Mouse (Mus musculus) limb, embryonic 11.5 days (tissue): ENCODE data around the gene Larp4. TPM values are rescaled to one million over a fixed set of nuclear protein-coding genes. Genes with fewer than 3 reads are reported as not detected.

Experiments used
- ATAC-seq: fragments of 200-750 bp; cut with Nextera tagmentation; 2 replicates; pipeline ENCODE4 v1.8.0; 2017; ENCODE audit warnings: low read depth; ENCODE audit not compliant: insufficient number of reproducible peaks, low FRiP score, low TSS enrichment
- DNase-seq: peaks from one replicate; pipeline ENCODE4 v3.0.0-alpha.2; 2015; ENCODE audit warnings: low spot score
- H3K27ac ChIP-seq: fragments of 300-500 bp; sonication (generic); replicated peaks from 2 replicates; pipeline ENCODE4 v1.5.1; 2014; ENCODE audit warnings: low read depth, mild to moderate bottlenecking, low read length
- H3K27me3 ChIP-seq: fragments of 300-500 bp; sonication (generic); 2 replicates; pipeline ENCODE4 v1.6.1; 2014; ENCODE audit warnings: mild to moderate bottlenecking, low read length, mixed read lengths; ENCODE audit not compliant: control insufficient read depth, insufficient read depth
- H3K36me3 ChIP-seq: fragments of 300-500 bp; sonication (generic); 2 replicates; pipeline ENCODE4 v1.6.1; 2014; ENCODE audit warnings: mild to moderate bottlenecking, low read length, moderate library complexity, mixed read lengths; ENCODE audit not compliant: control insufficient read depth, insufficient read depth
- H3K4me1 ChIP-seq: fragments of 300-500 bp; sonication (generic); 2 replicates; pipeline ENCODE4 v1.6.1; 2014; ENCODE audit warnings: low read length, mixed read lengths; ENCODE audit not compliant: control insufficient read depth, insufficient read depth
- H3K4me2 ChIP-seq: fragments of 300-500 bp; sonication (generic); 2 replicates; pipeline ENCODE4 v1.6.1; 2014; ENCODE audit warnings: low read depth, mild to moderate bottlenecking, moderate library complexity; ENCODE audit not compliant: severe bottlenecking
- H3K4me3 ChIP-seq: fragments of 300-500 bp; sonication (generic); 2 replicates; pipeline ENCODE4 v1.5.1; 2014; ENCODE audit warnings: low read depth, low read length
- H3K9ac ChIP-seq: fragments of 300-500 bp; sonication (generic); 2 replicates; pipeline ENCODE4 v1.6.1; 2014; ENCODE audit warnings: mild to moderate bottlenecking, low read length
- H3K9me3 ChIP-seq: fragments of 300-500 bp; sonication (generic); 2 replicates; pipeline ENCODE4 v1.6.1; 2016; ENCODE audit warnings: low read length; ENCODE audit not compliant: control insufficient read depth
- WGBS: fragments of 180-500 bp; shearing (Covaris S2); extraction: QIAGEN DNeasy Blood & Tissue Kit; methylation state at CpG from one replicate; pipeline ENCODE4 v1.1.7; 2014; 5-methylcytosine and 5-hydroxymethylcytosine counted together
- polyA plus RNA-seq: library from polyadenylated mRNA; unstranded; fragments of >200 nt; fragmentation: Nextera tagmentation; extraction: Ambion mirVana; gene quantifications from 2 replicates; pipeline ENCODE4 v1.2.1, GENCODE M21; 2014

The Larp4 gene
- polyA plus RNA-seq, 1 experiment from 2014 or later: 37.4 TPM

DNA sequence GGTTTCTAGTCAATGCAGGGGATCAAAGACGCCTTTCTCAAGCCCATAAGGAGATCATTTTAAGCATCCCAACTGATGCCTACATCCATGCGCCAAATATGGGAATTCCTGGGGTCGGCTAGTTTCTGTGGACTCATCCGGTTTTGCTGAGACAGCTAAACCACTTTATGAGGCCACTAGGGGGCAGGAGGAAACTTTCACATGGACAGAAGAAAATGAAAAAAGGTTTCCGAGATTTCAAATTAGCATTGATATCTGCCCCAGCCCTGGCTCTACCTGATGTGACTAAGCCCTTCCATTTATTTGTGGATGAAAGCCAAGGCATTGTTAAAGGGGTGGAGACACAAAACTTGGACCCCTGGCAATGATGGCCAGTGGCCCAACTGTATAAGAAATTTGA is 53.1 kb downstream of the Larp4 start:
- Histone ChIP-seq H3K9ac (no peak overlapping the region), H3K27ac (no peak overlapping the region), H3K4me3 (no peak overlapping the region), H3K4me1 (no peaks in the 10 kb centered on the region), H3K27me3 (no peaks in the 10 kb centered on the region), H3K9me3 (no peaks in the 10 kb centered on the region), H3K4me2 (no peak overlapping the region), H3K36me3 (no peaks in the 10 kb centered on the region)
- ATAC-seq: no peak
- WGBS: 28% methylated on average over 5 of the region's 5 CpGs
- DNase-seq: peak; percentile 47

DNA sequence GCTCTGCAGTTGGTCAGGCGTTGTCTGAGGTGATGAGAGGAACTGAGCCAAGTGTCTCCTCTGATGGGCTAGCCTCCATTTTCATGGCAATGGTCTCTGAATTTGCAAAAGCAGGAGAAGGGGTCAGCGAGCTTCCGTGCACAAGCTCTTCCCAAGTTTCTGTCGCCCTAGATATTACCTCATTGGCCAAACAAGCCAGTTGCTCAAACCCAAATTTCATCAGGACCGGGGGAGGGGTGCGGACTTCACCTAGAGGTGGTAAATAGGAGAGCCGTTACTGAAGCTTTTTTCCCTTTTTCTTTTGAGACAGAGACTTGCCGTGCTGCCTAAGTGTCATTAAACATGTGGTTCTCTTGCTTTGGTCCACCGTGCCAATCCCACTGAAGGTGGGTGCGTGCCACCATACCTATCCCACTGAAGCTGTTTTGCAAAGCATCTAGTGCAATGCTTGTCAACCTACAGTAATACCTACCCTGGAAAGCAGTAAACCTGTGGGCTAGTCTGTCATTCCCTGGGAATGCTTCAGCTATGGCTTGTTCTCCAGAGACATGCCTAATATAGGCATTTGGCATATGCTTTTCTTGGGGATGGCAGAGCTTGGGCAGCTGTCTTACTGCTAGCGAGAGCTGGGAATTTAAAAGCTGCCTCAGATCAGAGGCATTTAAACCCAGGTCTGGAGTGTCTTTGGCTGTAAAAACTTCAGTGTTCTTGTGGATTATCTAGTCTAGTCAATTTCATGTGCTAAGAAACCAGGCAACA is 55.4 kb downstream of the Larp4 start:
- Histone ChIP-seq H3K36me3 (no peaks in the 10 kb centered on the region), H3K9me3 (no peaks in the 10 kb centered on the region), H3K4me3 (no peak overlapping the region), H3K4me2 (no peak overlapping the region), H3K27ac (no peak overlapping the region), H3K4me1 (no peaks in the 10 kb centered on the region), H3K27me3 (no peaks in the 10 kb centered on the region), H3K9ac (no peak overlapping the region)
- WGBS: 79% methylated on average over 11 of the region's 11 CpGs
- no peak for ATAC-seq
- DNase-seq: no peak

DNA sequence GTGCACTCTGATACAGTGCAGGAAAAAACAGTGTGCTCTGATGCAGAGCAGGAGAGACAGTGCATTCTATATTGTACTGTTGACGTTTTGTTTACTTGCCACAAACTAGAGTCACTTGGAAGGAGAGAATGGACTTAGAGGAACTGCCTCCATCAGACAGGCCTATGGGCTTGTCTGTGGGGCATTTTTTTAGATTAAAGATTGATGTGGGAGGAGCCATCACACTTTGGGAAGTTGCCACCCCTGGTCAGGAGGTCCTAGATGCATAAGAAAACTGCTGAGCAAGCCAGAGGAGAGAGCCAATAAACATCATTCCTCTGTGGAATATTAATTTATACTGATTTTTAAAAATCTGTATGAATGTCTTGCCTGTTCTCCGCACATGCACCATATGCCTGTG is 58.3 kb downstream of the Larp4 start:
- H3K27me3 ChIP-seq: no peaks in the 10 kb centered on the region
- H3K9me3 ChIP-seq: no peaks in the 10 kb centered on the region
- ATAC-seq (no peak), DNase-seq (no peak)
- H3K9ac ChIP-seq: no peak overlapping the region
- no peaks in the 10 kb centered on the region for H3K36me3 ChIP-seq
- no peak overlapping the region for H3K27ac ChIP-seq
- H3K4me2 ChIP-seq: no peak overlapping the region
- H3K4me3 ChIP-seq: no peak overlapping the region
- no peaks in the 10 kb centered on the region for H3K4me1 ChIP-seq
- 71% methylated on average over 2 of the region's 2 CpGs for WGBS

DNA sequence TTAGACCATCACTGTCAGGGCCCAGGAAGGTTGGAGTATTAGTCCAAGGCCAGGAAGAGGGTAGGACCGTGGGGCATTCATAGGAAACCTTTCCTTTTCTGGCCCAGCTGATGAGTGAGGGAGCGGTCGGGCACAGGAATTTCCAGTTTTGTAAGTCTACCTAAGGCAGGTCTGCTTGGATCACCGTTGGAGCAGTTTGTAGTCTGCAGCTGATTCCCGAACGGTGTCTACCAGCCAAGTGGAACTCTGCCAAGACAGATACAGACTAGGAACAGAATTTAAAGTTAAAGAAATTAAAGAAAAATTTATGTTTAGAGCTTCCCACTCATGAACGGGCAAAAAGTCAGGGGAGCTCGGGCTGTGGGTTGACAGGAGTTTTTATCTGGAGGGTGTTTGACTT is 59.6 kb downstream of the Larp4 start:
- no peak overlapping the region for H3K4me3 ChIP-seq
- H3K27me3 ChIP-seq: no peaks in the 10 kb centered on the region
- H3K9me3 ChIP-seq: no peaks in the 10 kb centered on the region
- no peaks in the 10 kb centered on the region for H3K36me3 ChIP-seq
- no peak overlapping the region for H3K4me2 ChIP-seq
- no peaks in the 10 kb centered on the region for H3K4me1 ChIP-seq
- DNase-seq: no peak
- ATAC-seq: no peak
- WGBS: 82% methylated on average over 8 of the region's 8 CpGs
- H3K9ac ChIP-seq: no peak overlapping the region
- H3K27ac ChIP-seq: no peak overlapping the region

DNA sequence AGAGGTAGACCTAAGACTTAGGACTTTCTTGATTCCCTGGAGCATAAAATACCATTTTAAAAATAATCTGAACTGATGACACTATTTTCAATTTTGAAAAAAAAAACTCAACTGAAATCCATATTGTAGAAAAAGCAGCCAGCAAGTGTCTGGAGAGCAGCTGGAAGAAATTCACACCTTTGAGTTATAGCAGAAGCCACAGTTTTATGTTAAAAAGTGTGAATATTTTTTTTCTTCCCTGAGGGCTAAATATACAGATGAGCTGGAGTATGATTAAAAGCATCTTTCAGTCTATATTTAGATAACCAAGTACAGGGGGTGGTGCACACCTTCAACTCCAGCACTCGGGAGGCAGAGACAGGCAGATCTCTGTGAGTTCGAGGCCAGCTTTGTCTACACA is 60.0 kb downstream of the Larp4 start:
- Histone ChIP-seq H3K27me3 (no peaks in the 10 kb centered on the region), H3K4me1 (no peaks in the 10 kb centered on the region), H3K9ac (no peak overlapping the region), H3K4me3 (no peak overlapping the region), H3K27ac (no peak overlapping the region), H3K4me2 (no peak overlapping the region), H3K36me3 (no peaks in the 10 kb centered on the region), H3K9me3 (no peaks in the 10 kb centered on the region)
- DNase-seq (no peak), ATAC-seq (no peak)
- 93% methylated on average over 2 of the region's 2 CpGs for WGBS

DNA sequence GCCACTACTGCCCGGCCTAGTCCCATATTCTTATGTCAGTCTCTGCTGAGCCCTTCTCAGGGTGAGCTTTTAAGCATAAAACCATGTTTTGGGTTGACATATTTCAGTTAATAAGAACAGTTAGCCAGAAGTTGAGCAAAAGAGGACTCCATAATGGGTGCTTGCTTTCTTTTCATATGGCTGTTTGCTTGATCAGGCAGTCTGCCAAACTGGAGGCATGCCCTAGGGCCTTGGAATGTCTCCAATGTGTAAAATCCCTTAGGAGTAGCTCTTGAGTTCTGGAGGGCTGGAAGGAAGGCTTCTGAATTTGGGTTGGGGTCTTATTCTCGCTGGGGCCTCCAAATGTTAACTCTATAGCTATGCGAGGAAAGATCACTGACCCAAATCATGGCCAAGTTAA is 62.7 kb downstream of the Larp4 start:
- 87% methylated on average over 3 of the region's 3 CpGs for WGBS

DNA sequence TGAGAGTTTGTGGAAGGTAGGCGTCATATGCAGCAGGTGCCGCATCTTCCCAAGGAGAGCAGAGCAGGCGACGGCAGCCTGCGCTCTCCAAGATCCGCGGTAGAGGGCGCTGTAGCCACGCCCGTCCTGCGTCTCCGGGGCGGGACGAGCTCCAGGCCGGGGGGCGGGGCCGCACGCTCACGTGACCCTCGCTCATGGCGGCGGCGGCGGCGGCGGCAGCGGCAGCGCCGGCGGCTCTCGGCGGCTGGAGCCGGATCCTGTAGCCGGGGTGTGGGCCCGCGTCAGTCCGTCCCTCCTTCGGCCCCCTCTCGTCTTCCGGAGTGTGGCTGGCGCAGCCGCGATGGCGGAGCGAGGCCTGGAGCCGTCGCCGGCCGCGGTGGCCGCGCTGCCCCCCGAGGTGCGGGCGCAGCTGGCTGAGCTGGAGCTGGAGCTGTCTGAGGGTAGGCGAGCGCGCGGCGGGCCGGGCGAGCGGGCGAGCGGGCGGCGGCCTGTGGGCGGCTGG is 68.7 kb downstream of the Larp4 start, which contains the start of gene Dip2b:
Dip2b (plus strand) TSS at position 195 of the 502 bp plus-strand sequence.
- ATAC-seq (peak; percentile 85), DNase-seq (peak; percentile 98)
- Histone ChIP-seq H3K27ac (peak within 1 kb of the TSS; percentile 89), H3K27me3 (no peaks in the 10 kb centered on the region), H3K4me1 (peaks cover 5% of the 10 kb centered on the region; the same call in 1 of the 2 replicates), H3K36me3 (no peaks in the 10 kb centered on the region), H3K9me3 (no peaks in the 10 kb centered on the region), H3K4me3 (peak within 1 kb of the TSS; percentile 91), H3K9ac (peak within 1 kb of the TSS; percentile 98), H3K4me2 (peak within 1 kb of the TSS; percentile 74)
- under 1% methylated on average over 61 of the region's 68 CpGs for WGBS

More for the DNA sequence above, 62.7 kb downstream of the Larp4 start:
- no peaks in the 10 kb centered on the region for H3K4me1 ChIP-seq
- DNase-seq: no peak
- H3K27ac ChIP-seq: no peak overlapping the region
- no peak for ATAC-seq
- no peaks in the 10 kb centered on the region for H3K27me3 ChIP-seq
- H3K36me3 ChIP-seq: no peaks in the 10 kb centered on the region
- no peak overlapping the region for H3K4me3 ChIP-seq
- H3K4me2 ChIP-seq: no peak overlapping the region
- H3K9ac ChIP-seq: no peak overlapping the region
- no peaks in the 10 kb centered on the region for H3K9me3 ChIP-seq

DNA sequence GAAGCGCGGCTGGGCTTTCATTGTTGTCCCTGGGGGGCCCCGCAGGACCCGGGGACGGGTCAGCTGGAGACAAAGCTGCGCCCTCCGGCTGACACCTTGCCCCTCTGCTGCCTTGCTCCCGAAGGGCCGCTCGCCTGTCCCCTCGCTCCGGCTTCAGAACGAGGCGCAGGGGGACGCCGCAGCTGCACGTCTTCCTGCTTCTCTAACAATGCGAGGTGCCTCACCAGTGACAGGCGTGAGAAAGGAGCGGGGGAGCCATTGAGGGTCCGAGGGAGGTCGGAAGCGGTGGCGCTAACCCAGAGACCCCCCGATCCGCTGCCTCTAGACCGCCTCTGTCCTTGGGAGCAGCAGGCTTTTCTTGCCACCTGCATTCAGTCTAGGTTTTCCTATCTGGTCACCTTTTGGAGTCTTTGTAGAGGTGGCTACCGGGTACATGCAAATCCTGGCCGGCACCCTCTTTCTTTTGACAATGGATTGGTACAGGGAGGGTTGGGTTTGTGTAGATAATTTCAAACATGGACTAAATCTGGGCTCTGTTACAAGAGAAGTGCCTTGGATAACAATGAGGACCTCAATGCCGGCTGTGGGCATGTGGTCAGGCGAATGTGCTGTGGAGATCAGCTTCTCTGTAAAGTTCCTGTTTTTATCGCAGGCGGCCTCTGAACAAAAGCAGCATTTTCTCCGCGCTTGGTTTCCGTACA is 69.3 kb downstream of the Larp4 start:
- peak; percentile 77 for ATAC-seq
- peak; percentile 76 for DNase-seq
- Histone ChIP-seq H3K9me3 (no peaks in the 10 kb centered on the region), H3K27me3 (no peaks in the 10 kb centered on the region), H3K9ac (peak overlapping the region; percentile 98), H3K4me1 (peaks cover 5% of the 10 kb centered on the region; the same call in 1 of the 2 replicates), H3K4me2 (peak overlapping the region; percentile 74), H3K36me3 (no peaks in the 10 kb centered on the region), H3K4me3 (peak overlapping the region; percentile 91), H3K27ac (peak overlapping the region; percentile 89)
- WGBS: under 1% methylated on average over 36 of the region's 36 CpGs
